Mouse (Mus musculus) Muller cell, postnatal 12 days (primary cell): ENCODE measurements around the gene Ephb2.

Experiments
- DNase-seq: peaks from one replicate; pipeline ENCODE4 v3.0.0-alpha.2; 2015; ENCODE audit errors: inconsistent ontology term

The Ephb2 gene

DNA sequence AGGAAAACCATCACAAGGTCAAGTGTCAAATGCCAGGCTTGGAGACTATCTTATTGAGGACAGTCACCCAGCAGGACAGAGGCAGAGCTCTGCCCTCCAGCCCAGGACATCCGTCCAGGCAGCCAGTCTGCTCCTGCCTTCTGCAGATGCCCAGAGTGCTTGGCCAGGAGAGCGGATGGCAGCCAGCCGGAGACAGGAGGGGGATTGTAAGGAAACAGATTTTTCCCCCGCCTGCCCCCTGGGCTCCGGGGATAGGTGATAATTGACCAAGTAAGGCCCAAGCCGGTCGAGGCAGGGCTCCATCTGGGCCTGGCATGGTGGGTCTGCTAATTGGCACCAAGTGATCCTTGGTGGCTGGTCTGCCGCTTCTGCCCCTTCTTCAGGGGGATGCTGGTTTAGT lies 133.3 kb downstream of the Ephb2 start:
- no peak for DNase-seq

DNA sequence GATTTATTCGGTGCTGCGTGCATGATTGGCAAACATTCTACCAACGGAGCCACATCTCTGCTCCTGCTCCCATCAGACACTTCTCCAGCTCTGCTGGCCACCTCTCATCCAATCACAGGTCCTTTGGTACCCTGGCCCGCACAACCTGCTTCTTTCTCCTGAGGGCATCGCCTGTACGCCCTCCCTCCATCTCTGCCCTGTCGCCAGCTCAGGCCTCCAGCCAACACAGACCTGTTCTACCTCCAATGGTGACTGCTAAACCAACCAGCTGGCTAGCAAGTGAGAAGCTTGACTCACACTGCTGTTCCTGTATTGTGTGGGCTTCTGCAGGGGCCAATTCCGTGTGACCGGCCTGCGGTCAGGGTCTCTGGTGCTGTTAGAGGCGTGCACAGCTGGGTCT lies 134.6 kb downstream of the Ephb2 start:
- no peak for DNase-seq

DNA sequence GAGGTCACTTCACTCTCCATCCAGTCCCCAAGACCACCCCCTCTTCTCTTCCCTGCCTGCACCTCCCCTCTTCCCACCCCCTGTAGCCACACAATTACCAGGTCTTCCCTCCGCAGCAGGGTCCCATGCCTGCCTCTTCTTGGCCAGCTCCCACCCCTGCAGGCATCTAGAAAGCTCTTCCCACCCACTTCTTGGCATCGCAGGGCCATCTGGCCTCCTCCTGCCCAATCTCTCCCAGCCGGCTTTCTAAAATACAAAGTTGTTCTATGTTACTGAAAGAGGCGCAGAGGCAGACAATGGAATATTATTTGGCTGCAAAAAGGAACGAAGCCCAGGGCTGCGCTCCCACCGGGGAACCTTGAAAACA lies 136.7 kb downstream of the Ephb2 start:
- peak; percentile 28 for DNase-seq

DNA sequence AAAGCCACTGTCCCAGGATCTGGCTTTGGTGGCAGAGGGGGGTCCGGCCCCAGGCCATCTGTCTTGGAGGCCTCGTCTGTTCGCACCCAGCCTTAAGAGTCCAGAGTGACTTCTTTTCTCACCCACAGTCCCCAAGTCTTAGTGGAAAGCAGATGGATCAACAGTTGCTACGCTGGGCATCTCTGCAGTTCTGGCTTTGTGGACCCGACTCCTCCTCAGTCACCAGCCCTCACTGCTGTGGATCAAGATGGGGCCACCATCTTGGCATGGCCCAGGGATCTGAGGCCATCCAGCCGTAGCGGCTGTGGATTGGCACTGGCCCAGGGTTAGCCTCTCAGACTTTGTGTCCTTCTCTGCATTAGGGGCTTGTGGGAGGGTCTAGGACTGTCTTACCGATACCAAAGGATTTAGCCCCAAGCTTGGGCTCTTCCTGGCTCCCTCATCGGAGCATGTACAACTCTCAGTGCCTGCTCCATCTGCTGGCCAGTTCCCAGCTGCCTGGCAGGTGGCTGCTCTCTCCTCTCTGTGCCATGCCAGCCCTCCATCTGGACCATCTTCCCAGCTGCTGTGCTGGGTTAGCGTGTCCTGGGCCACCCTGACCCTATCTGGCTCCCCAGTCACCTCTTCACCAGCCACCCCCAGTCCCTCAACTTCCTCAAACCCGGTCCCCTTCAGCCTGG lies 137.2 kb downstream of the Ephb2 start:
- DNase-seq = peak; percentile 42

DNA sequence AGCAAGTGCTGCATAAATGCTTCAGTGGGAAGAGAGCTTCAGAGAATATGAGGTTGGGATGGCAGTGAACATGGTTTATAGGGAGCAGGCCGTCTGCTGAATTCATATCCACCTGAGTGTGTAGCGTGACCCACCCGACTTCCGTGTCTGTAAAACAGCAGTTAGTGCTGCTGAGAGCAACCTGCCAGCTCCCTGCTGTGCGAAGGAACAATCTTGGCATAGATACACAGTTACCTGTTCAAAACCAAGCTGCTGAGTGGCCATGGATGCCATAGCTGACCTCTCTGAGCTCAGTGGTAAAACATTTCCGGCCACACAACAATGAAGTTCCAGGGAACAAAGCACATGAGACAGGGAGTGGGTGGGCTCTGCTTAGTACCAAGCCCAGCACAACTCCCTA lies 138.5 kb downstream of the Ephb2 start:
- DNase-seq = no peak

DNA sequence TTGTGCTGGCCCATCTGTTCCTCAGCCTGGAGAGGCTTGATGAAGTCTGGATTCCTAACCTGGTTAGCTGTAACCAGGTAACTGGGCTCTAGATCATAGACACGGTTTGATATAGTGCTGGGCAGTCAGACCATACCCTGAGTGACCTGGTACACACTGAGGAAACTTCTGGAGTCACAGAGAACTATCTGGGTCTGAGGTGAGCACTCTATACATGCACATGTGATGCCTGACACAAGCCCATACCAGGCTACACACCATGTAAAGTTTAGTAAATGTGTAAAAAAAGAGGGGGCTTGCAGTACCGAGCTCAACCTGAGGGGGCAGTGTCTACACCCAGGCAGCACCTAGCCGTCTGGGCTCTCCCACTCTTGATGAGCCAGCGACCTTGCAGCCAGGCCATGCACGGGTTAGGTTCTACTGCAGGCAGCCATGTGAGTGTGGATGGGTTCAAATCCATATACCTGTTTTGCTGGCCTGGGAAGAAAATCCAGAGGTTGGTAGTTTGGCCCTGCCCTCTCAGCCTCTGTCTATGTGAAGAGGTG lies 139.3 kb downstream of the Ephb2 start:
- DNase-seq = peak; percentile 36

DNA sequence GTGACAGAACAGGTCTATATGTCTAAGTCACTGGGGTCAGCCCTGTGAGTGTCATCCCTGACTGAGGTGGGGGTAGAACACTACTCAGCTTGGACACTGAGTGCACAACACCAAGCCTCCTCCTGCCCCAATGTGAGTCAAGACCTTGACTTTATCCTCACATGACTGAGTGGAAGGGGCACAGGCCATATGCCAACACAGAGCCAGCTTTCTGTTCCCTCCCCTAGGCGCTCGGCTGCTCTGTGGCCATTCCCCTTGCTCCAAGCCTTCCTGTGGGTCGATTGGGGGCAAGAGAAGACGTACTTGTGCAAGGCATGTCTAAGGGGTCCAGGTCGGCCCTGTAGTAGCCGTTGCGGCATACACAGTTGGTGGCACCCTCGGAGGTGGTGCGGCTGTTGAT lies 140.1 kb downstream of the Ephb2 start:
- DNase-seq = no peak

DNA sequence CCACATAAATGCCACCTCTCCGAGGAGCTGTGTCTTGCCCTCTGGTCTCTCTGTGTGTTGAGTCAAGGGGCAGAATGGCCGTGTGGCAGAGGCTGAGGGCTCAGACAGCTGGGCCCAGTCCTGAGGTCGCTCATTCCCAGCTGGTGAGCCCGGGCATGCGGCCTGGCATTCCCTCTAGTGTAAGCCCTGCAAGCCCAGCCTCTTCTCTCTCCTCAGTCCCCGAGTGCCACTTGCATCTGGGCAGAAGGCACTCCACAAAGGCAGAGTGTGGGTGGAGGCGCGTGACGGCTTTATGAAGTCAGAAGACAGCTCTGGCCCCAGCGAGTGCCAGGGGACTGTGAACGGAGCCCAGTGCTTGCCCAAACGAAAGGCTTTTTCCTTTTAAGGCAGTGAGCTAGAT lies 145.8 kb downstream of the Ephb2 start:
- no peak for DNase-seq

DNA sequence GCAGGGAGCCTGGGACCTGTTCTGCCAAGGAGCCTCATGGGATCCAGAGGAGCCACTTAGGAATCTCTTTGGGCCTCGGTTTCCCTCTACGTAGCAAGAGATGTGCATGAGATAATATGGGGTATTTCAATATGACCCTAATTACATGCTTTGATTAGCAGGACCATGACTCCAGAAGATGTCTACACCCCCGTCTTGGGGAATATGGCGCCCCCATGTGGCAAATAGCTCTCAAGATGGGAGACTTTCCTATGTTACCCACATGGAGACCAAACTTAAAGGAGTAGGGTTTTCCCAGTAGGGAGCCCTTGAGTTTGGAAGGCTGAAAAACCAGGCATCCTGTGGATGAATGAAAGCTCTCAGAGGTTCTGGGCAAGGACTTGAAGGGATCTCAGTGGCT lies 147.7 kb downstream of the Ephb2 start:
- DNase-seq = no peak

DNA sequence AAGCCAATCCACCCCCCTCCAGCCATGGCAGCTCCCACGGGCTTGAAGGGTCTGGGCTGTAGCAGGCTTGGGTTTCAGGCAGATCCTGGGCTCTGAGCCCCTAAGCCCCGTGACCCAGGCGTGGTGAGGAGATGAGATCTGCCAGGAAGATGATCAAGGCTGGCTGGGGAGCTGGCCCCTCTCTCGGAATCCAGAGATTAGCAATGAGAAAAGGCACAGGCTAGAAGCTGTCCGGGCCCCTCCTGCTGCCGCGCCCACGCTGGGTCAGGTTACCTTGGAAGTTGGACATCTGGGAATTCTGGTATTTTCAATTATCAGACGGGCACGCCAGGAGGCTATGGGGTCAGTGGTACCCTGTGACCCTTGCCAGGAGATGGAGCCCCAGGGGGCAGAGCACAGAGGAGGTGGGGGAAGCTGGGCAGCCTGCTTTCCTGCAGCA lies 150.3 kb downstream of the Ephb2 start:
- DNase-seq = no peak

DNA sequence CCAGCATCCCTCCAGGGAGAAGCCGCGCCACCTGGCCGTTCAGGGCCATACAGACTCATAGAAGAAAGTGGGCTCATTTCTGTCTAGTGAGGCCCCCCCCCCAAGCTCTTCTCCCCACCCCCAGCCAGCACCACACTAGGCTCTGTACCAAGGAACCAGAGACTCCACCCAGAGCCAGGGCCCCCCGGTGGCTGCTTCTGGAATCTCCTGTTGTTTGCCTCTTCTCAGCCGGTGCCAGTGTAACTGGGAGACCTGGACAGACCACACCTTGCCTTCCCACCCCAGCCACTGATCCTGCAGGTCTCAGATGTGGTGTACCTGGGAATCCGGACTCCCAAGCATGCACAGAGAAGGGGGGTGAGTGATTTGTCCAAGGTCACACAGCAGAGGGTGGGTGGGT lies 151.3 kb downstream of the Ephb2 start:
- DNase-seq = no peak

DNA sequence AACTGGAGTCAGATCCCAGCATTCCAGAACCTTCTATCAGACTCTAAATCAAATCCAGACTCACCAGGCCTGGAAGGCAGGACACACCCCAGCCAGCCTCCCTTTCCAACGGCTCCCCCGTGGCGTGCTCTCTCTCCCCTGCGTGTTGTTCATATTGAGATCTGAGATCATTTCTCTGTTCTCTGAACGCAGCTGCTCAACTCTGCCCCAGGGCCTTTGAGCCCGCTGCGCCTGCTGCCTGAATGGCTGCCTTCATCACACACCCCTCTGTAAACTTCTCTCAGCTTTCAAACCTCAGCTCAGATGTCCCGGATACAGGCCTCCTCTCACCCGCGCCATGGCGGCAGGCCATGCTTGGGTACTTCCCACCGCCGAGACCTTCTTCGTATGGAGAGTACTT lies 155.1 kb downstream of the Ephb2 start:
- DNase-seq = no peak

DNA sequence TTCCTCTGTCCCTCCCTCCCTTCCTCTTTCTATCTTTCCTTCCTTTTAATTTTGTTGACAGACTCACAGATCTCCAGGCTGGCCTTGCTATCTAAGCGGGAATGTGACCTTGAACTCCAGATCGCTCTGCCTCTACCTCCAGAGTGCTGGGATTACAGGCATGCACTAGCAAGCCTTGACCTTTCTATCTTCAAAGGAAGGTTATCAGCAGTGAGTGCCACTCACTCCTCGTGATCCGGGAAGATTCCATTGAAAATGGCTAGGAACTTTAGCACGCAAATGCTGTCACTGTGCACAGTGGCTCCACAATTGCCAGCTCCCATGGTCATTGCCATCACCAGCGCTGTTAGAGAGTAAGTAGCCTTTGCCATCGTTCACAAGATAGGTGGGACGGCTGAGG lies 156.6 kb downstream of the Ephb2 start:
- DNase-seq = no peak

DNA sequence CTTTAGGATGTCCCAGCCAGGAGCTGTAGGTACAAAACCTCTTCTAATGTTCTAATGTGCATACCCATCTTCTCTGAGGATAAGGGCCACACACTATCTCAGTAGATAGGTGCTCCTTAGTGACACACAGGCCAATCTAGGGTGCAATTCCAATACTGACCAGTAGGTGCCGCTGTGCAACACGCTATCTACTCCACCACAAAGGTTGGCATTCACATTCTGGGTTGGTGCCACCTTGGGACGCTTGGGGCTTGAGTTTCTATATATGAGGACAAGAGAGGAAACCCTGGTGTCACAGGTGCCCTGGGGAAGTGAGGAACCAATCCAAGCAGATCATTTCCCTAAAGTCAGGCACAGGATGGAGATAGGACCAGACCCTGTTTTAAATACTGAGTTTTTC lies 157.3 kb downstream of the Ephb2 start:
- peak; percentile 83 for DNase-seq

DNA sequence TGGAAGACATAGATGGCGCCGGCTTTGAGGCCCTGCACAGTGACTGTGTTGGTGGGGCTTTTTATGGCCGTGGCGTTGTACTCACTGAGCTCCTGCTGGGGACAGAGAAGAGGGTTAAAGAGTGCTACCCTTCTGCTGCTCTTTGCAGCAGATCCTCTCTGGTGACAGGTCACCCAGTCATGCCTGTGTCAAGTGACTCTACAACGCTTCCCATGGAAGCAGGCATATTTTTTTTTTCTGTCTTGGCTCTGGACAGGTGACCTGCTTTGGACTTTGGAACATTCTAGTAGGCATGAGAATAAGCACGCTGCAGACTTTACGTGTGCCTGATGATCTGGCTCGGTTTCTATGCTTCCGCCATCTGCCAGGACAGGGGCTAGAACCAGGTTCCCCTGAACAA lies 160.3 kb downstream of the Ephb2 start:
- DNase-seq = no peak

DNA sequence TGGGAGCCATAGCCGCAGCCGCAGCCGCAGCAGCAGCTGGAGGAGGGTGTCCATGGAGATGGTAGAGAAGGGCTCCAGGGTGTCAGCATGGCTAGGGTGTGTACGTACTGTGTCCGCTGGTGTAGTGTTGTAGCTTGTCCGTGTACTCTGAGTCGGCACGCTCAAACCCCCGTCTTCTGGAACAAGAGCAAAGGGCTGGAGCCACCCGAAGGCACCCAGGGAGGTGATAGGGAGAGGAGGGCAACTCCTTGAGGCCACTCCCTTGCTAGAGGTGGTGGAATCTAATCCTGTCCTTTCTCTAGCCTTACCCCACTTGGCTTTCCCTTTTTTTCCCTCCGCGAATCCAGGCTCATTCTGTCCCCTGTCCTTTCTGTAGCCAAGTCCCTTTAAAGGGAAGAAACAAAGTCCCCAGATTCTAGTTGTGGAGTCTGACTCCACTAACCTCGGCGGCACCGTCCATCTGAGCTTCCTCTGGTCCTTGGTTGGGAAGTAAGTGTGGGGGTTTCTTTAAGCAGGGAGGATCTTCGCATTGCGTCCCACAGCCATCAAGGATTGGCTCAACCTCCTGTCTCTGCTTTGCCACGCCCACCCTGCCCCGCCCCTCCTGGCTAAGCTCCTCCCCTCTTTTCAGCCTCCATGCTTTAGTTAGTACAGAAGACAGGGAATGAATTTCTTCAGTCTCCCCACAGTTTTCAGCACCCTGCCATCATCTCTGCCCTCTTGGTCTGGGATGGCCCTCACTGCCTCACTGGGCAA lies 163.3 kb downstream of the Ephb2 start:
- no peak for DNase-seq

DNA sequence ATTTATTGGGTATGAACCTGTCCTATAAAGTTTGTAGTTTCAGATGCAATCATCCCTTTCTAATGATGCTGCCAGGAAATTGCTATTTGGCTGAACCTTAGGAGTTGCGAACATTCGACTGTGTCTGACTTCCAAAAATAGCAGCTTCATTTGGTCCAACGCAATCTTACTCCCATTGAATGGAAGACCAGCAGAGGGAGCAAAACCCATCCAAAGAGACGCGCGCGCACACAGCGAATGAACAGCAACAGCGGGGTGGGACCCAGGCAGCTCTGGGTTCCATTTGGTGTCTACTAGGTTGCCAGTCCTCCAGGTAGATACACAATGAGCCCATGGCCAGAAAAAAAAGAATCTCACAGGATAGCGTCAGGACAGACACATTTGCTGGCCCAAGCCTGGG lies 168.0 kb downstream of the Ephb2 start:
- DNase-seq = no peak

DNA sequence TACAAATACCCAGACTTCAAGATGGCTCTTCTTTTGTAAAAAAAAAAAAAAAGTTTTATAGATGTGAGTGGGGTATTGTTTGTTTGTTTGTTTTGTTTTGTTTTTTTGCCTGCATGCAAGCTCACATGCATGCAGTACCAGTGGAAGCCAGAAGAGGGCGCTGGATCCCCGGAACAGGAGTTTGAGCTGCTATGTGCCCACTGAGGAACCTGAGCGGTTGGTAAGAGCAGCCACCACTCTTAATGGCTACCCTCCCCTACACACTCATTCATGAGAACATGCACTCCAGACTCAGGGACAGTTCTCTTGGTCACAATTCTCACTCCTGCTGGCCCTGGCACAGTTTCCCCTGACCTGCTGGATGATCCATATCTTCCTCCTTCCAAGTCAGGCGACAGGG lies 169.8 kb downstream of the Ephb2 start:
- no peak for DNase-seq

DNA sequence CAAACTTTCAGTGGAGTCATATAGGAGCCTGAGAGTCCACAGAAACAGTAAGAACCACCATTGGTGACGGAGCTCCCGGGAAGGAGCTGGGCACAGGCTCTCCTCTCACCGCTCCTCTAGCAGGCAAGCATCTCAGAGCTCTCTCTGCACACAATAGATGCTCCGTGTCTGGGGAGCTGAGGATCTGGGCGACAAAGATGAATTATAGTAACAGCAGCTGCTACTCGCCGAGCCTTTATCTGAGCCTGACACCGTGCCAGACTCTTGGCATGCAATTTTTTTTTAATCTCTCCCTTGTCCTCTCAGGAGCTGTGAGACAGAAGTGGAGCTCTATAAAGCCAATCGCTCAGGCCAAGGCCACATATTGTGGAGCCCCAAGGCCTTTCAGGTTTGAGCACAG lies 170.7 kb downstream of the Ephb2 start:
- no peak for DNase-seq

DNA sequence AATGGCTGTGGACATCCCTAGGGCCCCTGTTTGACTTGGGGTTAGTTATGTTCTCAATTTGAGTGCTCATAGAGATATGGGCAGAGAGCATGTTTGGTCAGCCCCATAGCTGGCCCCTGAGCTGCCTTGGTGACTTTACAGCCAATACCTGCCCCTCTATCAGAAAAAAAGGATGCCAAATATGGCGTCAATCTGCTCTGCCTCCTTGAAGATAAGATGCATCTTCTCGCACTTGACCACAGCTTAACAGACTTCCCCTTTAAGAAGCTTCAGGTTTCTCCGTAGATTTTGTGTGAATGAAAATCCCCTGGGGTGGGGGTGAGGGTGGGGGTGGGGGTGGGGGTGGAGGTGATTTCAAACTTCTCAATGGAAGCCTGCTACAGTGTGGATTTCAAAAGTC lies 177.9 kb downstream of the Ephb2 start:
- DNase-seq = no peak

DNA sequence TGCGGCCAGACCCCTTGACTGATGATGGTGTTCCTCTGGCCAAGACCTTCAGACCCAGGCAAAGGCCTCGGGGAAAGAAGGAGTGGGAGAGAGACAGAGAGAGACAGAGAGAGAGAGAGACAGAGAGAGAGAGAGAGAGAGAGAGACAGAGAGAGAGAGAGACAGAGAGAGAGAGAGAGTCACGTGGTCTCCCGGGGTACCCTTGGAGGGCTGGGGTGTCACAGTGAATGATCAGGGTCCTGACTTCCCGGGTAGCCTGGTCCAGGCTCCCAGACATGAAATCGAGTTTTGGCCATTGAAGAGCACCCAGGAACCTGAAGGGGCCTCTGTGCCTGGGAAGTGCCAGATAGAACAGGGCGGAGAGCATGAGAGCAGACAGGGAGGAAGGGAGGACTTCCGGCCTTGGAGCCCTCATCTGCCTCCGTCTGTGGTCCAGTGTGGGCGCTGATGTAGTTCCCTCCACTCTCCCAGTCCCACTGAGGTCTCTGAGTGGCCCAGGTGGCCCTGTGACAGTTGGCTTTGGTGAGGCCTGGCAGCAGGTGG lies 182.0 kb downstream of the Ephb2 start:
- DNase-seq = no peak

DNA sequence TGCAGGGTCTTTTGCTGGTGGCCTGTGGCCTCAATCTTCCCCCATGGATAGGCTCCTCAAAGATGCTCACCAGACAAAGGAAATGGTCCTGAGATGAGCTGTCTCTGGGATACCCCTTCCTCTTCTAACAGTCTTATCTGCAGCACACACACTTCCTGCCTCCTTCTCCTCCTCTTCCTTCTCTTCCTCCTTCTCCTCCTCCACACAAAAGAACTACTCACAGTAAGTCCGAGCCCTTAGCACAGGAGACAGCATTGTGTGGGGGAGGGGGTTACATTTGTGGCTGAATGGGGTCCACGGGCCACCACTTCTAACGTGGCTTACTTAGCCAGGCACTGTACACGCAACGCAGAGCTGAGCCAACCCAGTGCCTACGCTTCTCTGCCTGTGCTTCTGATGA lies 182.8 kb downstream of the Ephb2 start:
- no peak for DNase-seq

DNA sequence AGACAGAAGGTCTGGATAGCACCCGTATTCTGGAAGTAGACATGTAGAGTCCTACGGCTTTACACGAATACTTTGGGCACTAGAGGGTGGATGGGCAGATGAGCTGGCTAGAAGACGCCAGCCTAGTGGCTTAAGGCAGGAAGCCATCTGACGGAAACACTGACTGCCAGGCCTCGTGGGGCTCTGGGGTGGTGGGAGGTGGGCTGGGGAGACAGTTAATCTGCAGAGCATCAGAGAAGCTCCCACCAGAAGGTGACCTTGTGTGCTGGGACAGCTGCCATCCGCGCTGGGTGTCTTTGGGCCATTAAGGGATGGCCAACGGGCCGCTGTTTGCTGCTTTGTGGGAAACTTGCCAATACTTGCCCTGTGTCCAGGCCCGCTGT lies 183.3 kb downstream of the Ephb2 start:
- DNase-seq = no peak
